Mouse (Mus musculus): Measurements from ENCODE around the gene Ralgds. TPM values are rescaled to one million over a fixed set of nuclear protein-coding genes. Genes with fewer than 3 reads are reported as not detected.

Ralgds gene
- polyA plus RNA-seq, 1 experiment = 36.6 TPM

GRCm38 (mm10) chr2:28524406-28524805 lies 11.5 kb downstream of the Ralgds start:
- no peak overlapping the region for H3K4me3 ChIP-seq (ENCODE audit: extremely low read depth, insufficient read depth, insufficient read length)

GRCm38 (mm10) chr2:28525219-28525942 lies 12.5 kb downstream of the Ralgds start:
- no peak for TF ChIP-seq POLR2A (IDR thresholded peaks at IDR 0.05; ENCODE audit: low read depth, low read length)
- no peak for TF ChIP-seq CTCF (IDR thresholded peaks at IDR 0.05; ENCODE audit: extremely low read depth, insufficient read depth, insufficient read length, insufficient replicate concordance)
- DNase-seq (ENCODE audit: low read depth in 1 of 2, low spot score in 2 of 2) = no peak
- Histone ChIP-seq H3K27ac (ENCODE audit: insufficient read depth, low read length) (peak overlapping the region; percentile 86), H3K4me3 (ENCODE audit: extremely low read depth, insufficient read depth, insufficient read length) (no peak overlapping the region), H3K27me3 (ENCODE audit: control insufficient read depth, insufficient read depth, low read length) (no peaks in the 10 kb centered on the region), H3K4me1 (ENCODE audit: control insufficient read depth, insufficient read depth, insufficient read length) (peaks cover 21% of the 10 kb centered on the region), H3K36me3 (ENCODE audit: control insufficient read depth, insufficient read depth, low read length) (no peaks in the 10 kb centered on the region)
- 26% methylated on average over 11 of the region's 11 CpGs for WGBS

More at GRCm38 (mm10) chr2:28524406-28524805, 11.5 kb downstream of the Ralgds start:
- Histone ChIP-seq H3K27me3 (ENCODE audit: control insufficient read depth, insufficient read depth, low read length) (no peaks in the 10 kb centered on the region), H3K4me1 (ENCODE audit: control insufficient read depth, insufficient read depth, insufficient read length) (peaks cover 21% of the 10 kb centered on the region), H3K36me3 (ENCODE audit: control insufficient read depth, insufficient read depth, low read length) (no peaks in the 10 kb centered on the region; the same call in 1 of the 2 replicates), H3K27ac (ENCODE audit: insufficient read depth, low read length) (peak overlapping the region; percentile 86)
- WGBS = 91% methylated on average over 10 of the region's 10 CpGs
- DNase-seq (ENCODE audit: low read depth in 1 of 2, low spot score in 2 of 2) = no peak
- TF ChIP-seq POLR2A (IDR thresholded peaks at IDR 0.05; ENCODE audit: low read depth, low read length) (no peak), CTCF (IDR thresholded peaks at IDR 0.05; ENCODE audit: extremely low read depth, insufficient read depth, insufficient read length, insufficient replicate concordance) (no peak)

- WGBS = 11% methylated on average over 12 of the region's 12 CpGs
- peak overlapping the region; percentile 86 for H3K27ac ChIP-seq (ENCODE audit: insufficient read depth, low read length)
- no peak overlapping the region for H3K4me3 ChIP-seq (ENCODE audit: extremely low read depth, insufficient read depth, insufficient read length)
- TF ChIP-seq CTCF (IDR thresholded peaks at IDR 0.05; ENCODE audit: extremely low read depth, insufficient read depth, insufficient read length, insufficient replicate concordance) (peak; percentile 58; the same call in 1 of the 2 replicates), POLR2A (IDR thresholded peaks at IDR 0.05; ENCODE audit: low read depth, low read length) (no peak)
- H3K4me1 ChIP-seq (ENCODE audit: control insufficient read depth, insufficient read depth, insufficient read length) = peaks cover 21% of the 10 kb centered on the region
- H3K36me3 ChIP-seq (ENCODE audit: control insufficient read depth, insufficient read depth, low read length) = no peaks in the 10 kb centered on the region
- peak in 1 of 2 experiments; percentile 67 for DNase-seq (ENCODE audit: low read depth in 1 of 2, low spot score in 2 of 2)
- H3K27me3 ChIP-seq (ENCODE audit: control insufficient read depth, insufficient read depth, low read length) = no peaks in the 10 kb centered on the region
These were observed 13.3 kb downstream of the Ralgds start for GRCm38 (mm10) chr2:28525943-28526876.

GRCm38 (mm10) chr2:28527436-28528353 lies 14.8 kb downstream of the Ralgds start:
- H3K27me3 ChIP-seq (ENCODE audit: control insufficient read depth, insufficient read depth, low read length) = no peaks in the 10 kb centered on the region
- WGBS = 95% methylated on average over 20 of the region's 20 CpGs
- peaks cover 22% of the 10 kb centered on the region for H3K4me1 ChIP-seq (ENCODE audit: control insufficient read depth, insufficient read depth, insufficient read length)
- no peak overlapping the region for H3K27ac ChIP-seq (ENCODE audit: insufficient read depth, low read length)
- H3K4me3 ChIP-seq (ENCODE audit: extremely low read depth, insufficient read depth, insufficient read length) = no peak overlapping the region
- DNase-seq (ENCODE audit: low read depth in 1 of 2, low spot score in 2 of 2) = no peak
- TF ChIP-seq POLR2A (IDR thresholded peaks at IDR 0.05; ENCODE audit: low read depth, low read length) = no peak
- no peak for TF ChIP-seq CTCF (IDR thresholded peaks at IDR 0.05; ENCODE audit: extremely low read depth, insufficient read depth, insufficient read length, insufficient replicate concordance)
- no peaks in the 10 kb centered on the region for H3K36me3 ChIP-seq (ENCODE audit: control insufficient read depth, insufficient read depth, low read length)

GRCm38 (mm10) chr2:28528354-28528730 lies 15.4 kb downstream of the Ralgds start:
- Histone ChIP-seq H3K36me3 (ENCODE audit: control insufficient read depth, insufficient read depth, low read length) (no peaks in the 10 kb centered on the region), H3K4me1 (ENCODE audit: control insufficient read depth, insufficient read depth, insufficient read length) (peaks cover 26% of the 10 kb centered on the region), H3K4me3 (ENCODE audit: extremely low read depth, insufficient read depth, insufficient read length) (no peak overlapping the region), H3K27me3 (ENCODE audit: control insufficient read depth, insufficient read depth, low read length) (no peaks in the 10 kb centered on the region), H3K27ac (ENCODE audit: insufficient read depth, low read length) (no peak overlapping the region)
- DNase-seq (ENCODE audit: low read depth in 1 of 2, low spot score in 2 of 2) = no peak
- TF ChIP-seq POLR2A (IDR thresholded peaks at IDR 0.05; ENCODE audit: low read depth, low read length) = no peak
- TF ChIP-seq CTCF (IDR thresholded peaks at IDR 0.05; ENCODE audit: extremely low read depth, insufficient read depth, insufficient read length, insufficient replicate concordance) = no peak
- WGBS = 94% methylated on average over 7 of the region's 7 CpGs

- WGBS = 91% methylated on average over 4 of the region's 4 CpGs
- Histone ChIP-seq H3K36me3 (ENCODE audit: control insufficient read depth, insufficient read depth, low read length) (no peaks in the 10 kb centered on the region), H3K4me3 (ENCODE audit: extremely low read depth, insufficient read depth, insufficient read length) (no peak overlapping the region), H3K27me3 (ENCODE audit: control insufficient read depth, insufficient read depth, low read length) (no peaks in the 10 kb centered on the region), H3K4me1 (ENCODE audit: control insufficient read depth, insufficient read depth, insufficient read length) (peaks cover 33% of the 10 kb centered on the region), H3K27ac (ENCODE audit: insufficient read depth, low read length) (no peak overlapping the region)
- TF ChIP-seq POLR2A (IDR thresholded peaks at IDR 0.05; ENCODE audit: low read depth, low read length) (no peak), CTCF (IDR thresholded peaks at IDR 0.05; ENCODE audit: extremely low read depth, insufficient read depth, insufficient read length, insufficient replicate concordance) (no peak)
- DNase-seq (ENCODE audit: low read depth in 1 of 2, low spot score in 2 of 2) = no peak
These were observed 16.9 kb downstream of the Ralgds start for GRCm38 (mm10) chr2:28529856-28530255.

All from spleen, adult 2 months (tissue).